Mouse (Mus musculus) heart, embryonic 12.5 days (tissue): ENCODE data around the gene Grem2. TPM values are rescaled to one million over a fixed set of nuclear protein-coding genes. Genes with fewer than 3 reads are reported as not detected.

Source experiments
- ATAC-seq: fragments of 200-750 bp; cut with Nextera tagmentation; 2 replicates; pipeline ENCODE4 v1.8.0; 2017; ENCODE audit warnings: moderate TSS enrichment, moderate library complexity; ENCODE audit not compliant: insufficient number of reproducible peaks, low FRiP score
- H3K27ac ChIP-seq: fragments of 300-500 bp; sonication (generic); 2 replicates; pipeline ENCODE4 v1.5.1; 2016; ENCODE audit warnings: mild to moderate bottlenecking, moderate library complexity; ENCODE audit not compliant: poor library complexity, severe bottlenecking
- H3K27me3 ChIP-seq: fragments of 300-500 bp; sonication (generic); replicated peaks from 2 replicates; pipeline ENCODE4 v1.6.1; 2016; ENCODE audit warnings: mild to moderate bottlenecking, moderate library complexity
- H3K36me3 ChIP-seq: fragments of 300-500 bp; sonication (generic); 2 replicates; pipeline ENCODE4 v1.6.1; 2016; ENCODE audit warnings: mild to moderate bottlenecking, moderate library complexity
- H3K4me1 ChIP-seq: fragments of 300-500 bp; sonication (generic); replicated peaks from 2 replicates; pipeline ENCODE4 v1.6.1; 2016; ENCODE audit warnings: mild to moderate bottlenecking
- H3K4me2 ChIP-seq: fragments of 300-500 bp; sonication (generic); 2 replicates; pipeline ENCODE4 v1.6.1; 2016; ENCODE audit warnings: mild to moderate bottlenecking, moderate library complexity
- H3K4me3 ChIP-seq: fragments of 300-500 bp; sonication (generic); 2 replicates; pipeline ENCODE4 v1.5.1; 2016; ENCODE audit warnings: mild to moderate bottlenecking
- H3K9ac ChIP-seq: fragments of 300-500 bp; sonication (generic); 2 replicates; pipeline ENCODE4 v1.6.1; 2016; ENCODE audit warnings: mild to moderate bottlenecking, moderate library complexity
- H3K9me3 ChIP-seq: fragments of 300-500 bp; sonication (generic); replicated peaks from 2 replicates; pipeline ENCODE4 v1.6.1; 2016; ENCODE audit warnings: mild to moderate bottlenecking, moderate library complexity
- WGBS: fragments of 180-500 bp; shearing (Covaris S2); methylation state at CpG from one replicate; pipeline ENCODE4 v1.1.7; 2016; 5-methylcytosine and 5-hydroxymethylcytosine counted together
- polyA plus RNA-seq: library from polyadenylated mRNA; unstranded; fragments of >200 nt; fragmentation: Nextera tagmentation; extraction: Ambion mirVana; gene quantifications from 2 replicates; pipeline ENCODE4 v1.2.1, GENCODE M21; 2016

Grem2 gene
- polyA plus RNA-seq, result 0.09 and 0.12 TPM in 2 replicates

- peaks cover 4% of the 10 kb centered on the region; the same call in 1 of the 2 replicates for H3K27me3 ChIP-seq
- no peaks in the 10 kb centered on the region for H3K9me3 ChIP-seq
- peak within 1 kb of the TSS; percentile 49 for H3K9ac ChIP-seq
- WGBS, result 5% methylated on average over 30 of the region's 30 CpGs
- no peak within 1 kb of the TSS for H3K27ac ChIP-seq
- H3K4me3 ChIP-seq, result peak within 1 kb of the TSS; percentile 46
- peak; percentile 84 for ATAC-seq
- peaks cover 4% of the 10 kb centered on the region; the same call in 1 of the 2 replicates for H3K4me1 ChIP-seq
- H3K36me3 ChIP-seq, result no peaks in the 10 kb centered on the region
- H3K4me2 ChIP-seq, result peak within 1 kb of the TSS; percentile 82
Observed at GRCm38 (mm10) chr1:174921298-174921955, at the start of gene Grem2. TSS of gene Grem2 (minus strand) at chr1:174921819.

- Histone ChIP-seq H3K9ac (no peak overlapping the region), H3K4me1 (no peaks in the 10 kb centered on the region), H3K27me3 (no peaks in the 10 kb centered on the region), H3K4me2 (no peak overlapping the region), H3K9me3 (no peaks in the 10 kb centered on the region), H3K27ac (no peak overlapping the region), H3K36me3 (no peaks in the 10 kb centered on the region), H3K4me3 (no peak overlapping the region)
- ATAC-seq, result no peak
- 79% methylated on average over 3 of the region's 3 CpGs for WGBS
Observed at GRCm38 (mm10) chr1:174959837-174960236, 38.2 kb upstream of the Grem2 start.

GRCm38 (mm10) chr1:174931003-174931619 lies 9.5 kb upstream of the Grem2 start:
- Histone ChIP-seq H3K4me2 (no peak overlapping the region), H3K9me3 (no peaks in the 10 kb centered on the region), H3K27ac (no peak overlapping the region), H3K9ac (no peak overlapping the region), H3K4me3 (no peak overlapping the region), H3K4me1 (no peaks in the 10 kb centered on the region), H3K36me3 (no peaks in the 10 kb centered on the region), H3K27me3 (no peaks in the 10 kb centered on the region)
- 69% methylated on average over 3 of the region's 3 CpGs for WGBS
- no peak for ATAC-seq

- Histone ChIP-seq H3K9ac (no peak overlapping the region), H3K27ac (no peak overlapping the region), H3K4me2 (no peak overlapping the region), H3K36me3 (no peaks in the 10 kb centered on the region), H3K4me3 (no peak overlapping the region), H3K4me1 (no peaks in the 10 kb centered on the region), H3K27me3 (no peaks in the 10 kb centered on the region), H3K9me3 (no peaks in the 10 kb centered on the region)
- no peak for ATAC-seq
- WGBS, result 65% methylated on average over 7 of the region's 7 CpGs
Observed at GRCm38 (mm10) chr1:174929459-174930181, 8.0 kb upstream of the Grem2 start.

GRCm38 (mm10) chr1:174918949-174919348 lies 2.7 kb downstream of the Grem2 start:
- Histone ChIP-seq H3K4me2 (no peak overlapping the region), H3K4me1 (peaks cover 4% of the 10 kb centered on the region; the same call in 1 of the 2 replicates), H3K9ac (no peak overlapping the region), H3K4me3 (no peak overlapping the region), H3K27me3 (peaks cover 4% of the 10 kb centered on the region; the same call in 1 of the 2 replicates), H3K36me3 (no peaks in the 10 kb centered on the region), H3K9me3 (no peaks in the 10 kb centered on the region), H3K27ac (no peak overlapping the region)
- no peak for ATAC-seq
- 90% methylated on average over 4 of the region's 4 CpGs for WGBS

- Histone ChIP-seq H3K4me1 (peaks cover 4% of the 10 kb centered on the region; the same call in 1 of the 2 replicates), H3K36me3 (no peaks in the 10 kb centered on the region), H3K4me2 (no peak overlapping the region), H3K9ac (no peak overlapping the region), H3K27me3 (peaks cover 4% of the 10 kb centered on the region; the same call in 1 of the 2 replicates), H3K4me3 (no peak overlapping the region), H3K27ac (no peak overlapping the region), H3K9me3 (no peaks in the 10 kb centered on the region)
- WGBS, result 67% methylated on average over 5 of the region's 5 CpGs
- no peak for ATAC-seq
Observed at GRCm38 (mm10) chr1:174918236-174918870, 3.3 kb downstream of the Grem2 start.

- no peak overlapping the region for H3K4me3 ChIP-seq
- no peaks in the 10 kb centered on the region for H3K4me1 ChIP-seq
- no peak overlapping the region for H3K9ac ChIP-seq
- H3K27ac ChIP-seq, result no peak overlapping the region
- no peaks in the 10 kb centered on the region for H3K36me3 ChIP-seq
- 75% methylated on average over 3 of the region's 3 CpGs for WGBS
- no peaks in the 10 kb centered on the region for H3K9me3 ChIP-seq
- no peak for ATAC-seq
- no peaks in the 10 kb centered on the region for H3K27me3 ChIP-seq
- H3K4me2 ChIP-seq, result no peak overlapping the region
Observed at GRCm38 (mm10) chr1:174909834-174910233, 11.8 kb downstream of the Grem2 start.

GRCm38 (mm10) chr1:174908232-174908631 lies 13.4 kb downstream of the Grem2 start:
- Histone ChIP-seq H3K9ac (no peak overlapping the region), H3K27ac (no peak overlapping the region), H3K4me3 (no peak overlapping the region), H3K4me1 (no peaks in the 10 kb centered on the region), H3K4me2 (no peak overlapping the region), H3K36me3 (no peaks in the 10 kb centered on the region), H3K9me3 (no peaks in the 10 kb centered on the region), H3K27me3 (no peaks in the 10 kb centered on the region)
- 74% methylated on average over 5 of the region's 5 CpGs for WGBS
- ATAC-seq, result no peak

- WGBS, result 67% methylated on average over 5 of the region's 5 CpGs
- H3K27me3 ChIP-seq, result no peaks in the 10 kb centered on the region
- H3K9me3 ChIP-seq, result no peaks in the 10 kb centered on the region
- H3K36me3 ChIP-seq, result no peaks in the 10 kb centered on the region
- H3K4me1 ChIP-seq, result no peaks in the 10 kb centered on the region
- no peak overlapping the region for H3K4me3 ChIP-seq
- H3K27ac ChIP-seq, result no peak overlapping the region
- no peak overlapping the region for H3K4me2 ChIP-seq
- no peak overlapping the region for H3K9ac ChIP-seq
- no peak for ATAC-seq
Observed at GRCm38 (mm10) chr1:174907637-174908036, 14.0 kb downstream of the Grem2 start.

GRCm38 (mm10) chr1:174902755-174903154 lies 18.9 kb downstream of the Grem2 start:
- Histone ChIP-seq H3K27me3 (no peaks in the 10 kb centered on the region), H3K27ac (no peak overlapping the region), H3K4me2 (no peak overlapping the region), H3K4me3 (no peak overlapping the region), H3K36me3 (no peaks in the 10 kb centered on the region), H3K4me1 (no peaks in the 10 kb centered on the region), H3K9me3 (no peaks in the 10 kb centered on the region), H3K9ac (no peak overlapping the region)
- ATAC-seq, result no peak
- 65% methylated on average over 1 of the region's 1 CpGs for WGBS

GRCm38 (mm10) chr1:174892471-174892870 lies 29.1 kb downstream of the Grem2 start:
- 79% methylated on average over 7 of the region's 7 CpGs for WGBS
- no peak for ATAC-seq
- Histone ChIP-seq H3K36me3 (no peaks in the 10 kb centered on the region), H3K27me3 (no peaks in the 10 kb centered on the region), H3K9me3 (no peaks in the 10 kb centered on the region), H3K4me3 (no peak overlapping the region), H3K4me1 (no peaks in the 10 kb centered on the region), H3K27ac (no peak overlapping the region), H3K9ac (no peak overlapping the region), H3K4me2 (no peak overlapping the region)
